Mouse (Mus musculus) embryonic facial prominence, embryonic 12.5 days (tissue): ENCODE measurements around the gene Birc3. TPM values are rescaled to one million over a fixed set of nuclear protein-coding genes. Genes with fewer than 3 reads are reported as not detected.

Experiments used
- polyA plus RNA-seq: library from polyadenylated mRNA; unstranded; fragments of >200 nt; fragmentation: Nextera tagmentation; extraction: Ambion mirVana; gene quantifications from 2 replicates; pipeline ENCODE4 v1.2.1, GENCODE M21; 2016

Gene Birc3
- polyA plus RNA-seq, 1 experiment from 2014 or later, result 8.7 TPM

Other genes with a start within 250 kb of the Birc3 start
- not detected in 2 replicates for gene Mmp20, start 245.0 kb downstream of the Birc3 start, polyA plus RNA-seq
- not detected in 2 replicates for gene Mmp7, start 181.1 kb downstream of the Birc3 start, polyA plus RNA-seq
- gene Tmem123, start 109.1 kb downstream of the Birc3 start, polyA plus RNA-seq, result 67.1 and 79.7 TPM in 2 replicates
- gene Birc2, start 36.1 kb downstream of the Birc3 start, polyA plus RNA-seq, result 43.2 and 47.1 TPM in 2 replicates
- gene Yap1, start 131.4 kb upstream of the Birc3 start, polyA plus RNA-seq, result 66.6 and 67.6 TPM in 2 replicates
- 15.5 and 16.8 TPM in 2 replicates for gene Cfap300, start 169.6 kb upstream of the Birc3 start, polyA plus RNA-seq